Mouse (Mus musculus): Measurements from ENCODE around the gene Cpt1a. TPM values are rescaled to one million over a fixed set of nuclear protein-coding genes. Genes with fewer than 3 reads are reported as not detected.

The Cpt1a gene
- 69.6 and 75.7 TPM in 2 replicates for polyA plus RNA-seq (2012; rRNA removed)

DNA sequence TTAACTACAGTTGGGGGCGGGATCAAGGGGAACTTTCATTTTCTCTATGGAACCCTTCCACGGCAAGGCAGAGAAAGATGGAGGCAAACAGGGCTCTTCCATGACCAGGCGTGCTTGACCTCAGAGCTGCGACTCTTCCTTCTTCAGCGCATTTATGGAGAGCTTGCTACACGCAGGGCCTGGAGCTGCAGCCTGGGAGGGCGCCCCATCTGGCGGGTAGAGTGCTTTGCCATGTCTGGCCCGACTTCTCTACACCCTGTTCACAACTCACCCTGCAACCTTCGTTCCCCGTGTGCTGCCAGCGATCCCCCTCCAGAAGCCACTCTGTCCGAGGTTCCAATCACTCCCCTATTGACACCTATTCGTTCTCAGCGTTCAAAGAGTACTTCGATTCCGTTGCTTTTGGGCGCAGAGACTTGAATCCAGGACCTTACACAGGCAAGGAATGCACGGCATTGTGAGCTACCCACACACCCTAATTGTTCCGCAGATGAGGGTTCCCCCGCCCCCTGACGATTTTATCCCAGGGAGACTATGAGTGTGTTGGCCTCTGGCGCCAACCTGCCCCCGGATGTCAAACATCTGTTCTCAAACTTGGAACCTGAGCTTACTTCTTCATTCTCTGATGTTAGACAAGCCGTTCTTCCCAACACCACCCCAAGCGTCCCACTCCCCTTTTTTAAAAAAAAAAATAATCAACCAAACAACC, at the start of gene Cpt1a:
Cpt1a (plus strand) TSS at position 74 of the 709 bp plus-strand sequence.
- no peaks in the 10 kb centered on the region for H3K27me3 ChIP-seq (ENCODE audit: control insufficient read depth, insufficient read depth, low read length)
- H3K4me1 ChIP-seq (replicated peaks; ENCODE audit: control insufficient read depth, insufficient read depth, low read length), result peaks cover 33% of the 10 kb centered on the region
- under 1% methylated on average over 26 of the region's 26 CpGs for WGBS
- DNase-seq, result peak; percentile 66
- no peaks in the 10 kb centered on the region for H3K36me3 ChIP-seq (ENCODE audit: control insufficient read depth, insufficient read depth, low read length)
- peak within 1 kb of the TSS; percentile 47 for H3K4me3 ChIP-seq (ENCODE audit: control insufficient read depth, insufficient read depth, low read length)
- peak within 1 kb of the TSS; percentile 43; the same call in 1 of the 2 replicates for H3K27ac ChIP-seq (ENCODE audit: control insufficient read depth, insufficient read depth, low read length)
- TF ChIP-seq POLR2A (IDR thresholded peaks at IDR 0.05; ENCODE audit: control insufficient read depth, extremely low read depth, insufficient read depth, low read length, poor library complexity) (0 out of 2 replicates have a peak, but pooled peaks have one; percentile 12), CTCF (IDR thresholded peaks at IDR 0.05; ENCODE audit: borderline replicate concordance, control insufficient read depth, extremely low read depth, insufficient read depth, low read length, poor library complexity) (no peak)

DNA sequence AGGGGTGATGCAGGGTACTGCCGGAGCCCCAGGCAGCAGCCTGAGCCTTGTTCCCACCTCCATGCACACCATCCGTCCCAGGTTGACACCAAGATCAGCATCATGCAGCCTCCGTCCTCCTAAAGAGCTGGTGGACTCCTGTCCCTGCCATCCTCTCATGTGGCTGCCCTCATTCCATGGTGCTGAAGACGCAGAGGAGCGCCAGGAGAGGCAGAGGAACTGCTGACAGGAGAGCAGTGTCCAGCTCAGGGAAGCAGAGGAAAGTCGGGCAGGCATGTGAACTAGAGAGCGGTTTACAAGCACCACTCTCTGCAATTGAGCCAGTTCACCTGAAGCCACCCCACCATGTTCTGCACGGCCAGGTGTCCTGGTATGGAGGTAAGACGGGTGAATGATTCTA, 48.8 kb upstream of the Cpt1a start:
- H3K4me3 ChIP-seq (ENCODE audit: control insufficient read depth, insufficient read depth, low read length), result no peak overlapping the region
- H3K27me3 ChIP-seq (ENCODE audit: control insufficient read depth, insufficient read depth, low read length), result no peaks in the 10 kb centered on the region
- H3K27ac ChIP-seq (ENCODE audit: control insufficient read depth, insufficient read depth, low read length), result no peak overlapping the region
- peaks cover 32% of the 10 kb centered on the region for H3K36me3 ChIP-seq (ENCODE audit: control insufficient read depth, insufficient read depth, low read length)
- WGBS, result 97% methylated on average over 9 of the region's 9 CpGs
- DNase-seq, result no peak
- no peak for TF ChIP-seq CTCF (IDR thresholded peaks at IDR 0.05; ENCODE audit: borderline replicate concordance, control insufficient read depth, extremely low read depth, insufficient read depth, low read length, poor library complexity)
- no peaks in the 10 kb centered on the region for H3K4me1 ChIP-seq (replicated peaks; ENCODE audit: control insufficient read depth, insufficient read depth, low read length)

DNA sequence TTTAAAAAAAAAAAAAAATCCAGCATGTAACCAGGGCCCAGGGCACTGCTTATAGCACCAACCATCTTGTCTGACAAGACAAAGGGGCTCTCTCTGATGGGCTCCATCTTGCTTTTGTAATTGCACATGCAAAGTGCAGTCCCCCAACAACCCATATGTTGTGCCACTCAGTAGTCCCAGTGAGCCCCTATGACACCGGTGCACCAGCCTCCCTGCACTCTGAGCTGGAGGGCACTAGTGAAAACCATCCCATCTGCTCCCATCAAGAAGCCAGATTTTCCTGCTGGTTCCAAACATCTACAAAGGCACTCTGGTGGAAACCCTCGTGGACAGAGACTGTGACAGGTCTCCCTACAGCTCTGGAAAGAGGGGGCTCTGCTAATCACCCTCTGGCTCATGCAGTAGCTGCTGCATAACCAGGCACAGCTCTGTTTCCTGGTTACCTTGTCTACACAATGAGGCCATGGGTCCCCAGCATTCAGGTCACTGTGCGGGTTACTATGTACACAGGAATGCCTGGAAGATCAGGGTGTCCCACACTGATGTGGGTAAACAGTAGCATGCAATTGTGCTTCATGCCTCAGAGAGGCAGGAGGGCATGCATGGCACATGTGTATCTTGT, 46.3 kb upstream of the Cpt1a start:
- H3K4me1 ChIP-seq (replicated peaks; ENCODE audit: control insufficient read depth, insufficient read depth, low read length), result no peaks in the 10 kb centered on the region
- H3K36me3 ChIP-seq (ENCODE audit: control insufficient read depth, insufficient read depth, low read length), result peaks cover 30% of the 10 kb centered on the region
- TF ChIP-seq POLR2A (IDR thresholded peaks at IDR 0.05; ENCODE audit: control insufficient read depth, extremely low read depth, insufficient read depth, low read length, poor library complexity) (no peak), CTCF (IDR thresholded peaks at IDR 0.05; ENCODE audit: borderline replicate concordance, control insufficient read depth, extremely low read depth, insufficient read depth, low read length, poor library complexity) (no peak)
- H3K27ac ChIP-seq (ENCODE audit: control insufficient read depth, insufficient read depth, low read length), result no peak overlapping the region
- WGBS, result 95% methylated on average over 3 of the region's 3 CpGs
- H3K27me3 ChIP-seq (ENCODE audit: control insufficient read depth, insufficient read depth, low read length), result no peaks in the 10 kb centered on the region
- no peak for DNase-seq
- H3K4me3 ChIP-seq (ENCODE audit: control insufficient read depth, insufficient read depth, low read length), result no peak overlapping the region

GRCm38 (mm10) chr19:3281886-3282285, 40.2 kb upstream of the Cpt1a start:
- no peak overlapping the region for H3K4me3 ChIP-seq (ENCODE audit: control insufficient read depth, insufficient read depth, low read length)
- DNase-seq, result no peak
- no peak overlapping the region for H3K27ac ChIP-seq (ENCODE audit: control insufficient read depth, insufficient read depth, low read length)
- 0 out of 2 replicates have a peak, but pooled peaks cover 4% of the 10 kb centered on the region for H3K36me3 ChIP-seq (ENCODE audit: control insufficient read depth, insufficient read depth, low read length)
- TF ChIP-seq POLR2A (IDR thresholded peaks at IDR 0.05; ENCODE audit: control insufficient read depth, extremely low read depth, insufficient read depth, low read length, poor library complexity), result no peak
- no peak for TF ChIP-seq CTCF (IDR thresholded peaks at IDR 0.05; ENCODE audit: borderline replicate concordance, control insufficient read depth, extremely low read depth, insufficient read depth, low read length, poor library complexity)
- WGBS, result 83% methylated on average over 4 of the region's 4 CpGs
- H3K27me3 ChIP-seq (ENCODE audit: control insufficient read depth, insufficient read depth, low read length), result no peaks in the 10 kb centered on the region
- H3K4me1 ChIP-seq (replicated peaks; ENCODE audit: control insufficient read depth, insufficient read depth, low read length), result peaks cover 15% of the 10 kb centered on the region

GRCm38 (mm10) chr19:3282572-3283467, 39.3 kb upstream of the Cpt1a start, which contains the start of the genes Mrpl21 and Ighmbp2:
TSS of gene Mrpl21 (plus strand) at chr19:3282901.
TSS of gene Ighmbp2 (minus strand) at chr19:3283017.
- Histone ChIP-seq H3K4me3 (ENCODE audit: control insufficient read depth, insufficient read depth, low read length) (peak within 1 kb of the TSS; percentile 87), H3K4me1 (replicated peaks; ENCODE audit: control insufficient read depth, insufficient read depth, low read length) (peaks cover 15% of the 10 kb centered on the region), H3K27ac (ENCODE audit: control insufficient read depth, insufficient read depth, low read length) (no peak within 1 kb of the TSS), H3K27me3 (ENCODE audit: control insufficient read depth, insufficient read depth, low read length) (no peaks in the 10 kb centered on the region), H3K36me3 (ENCODE audit: control insufficient read depth, insufficient read depth, low read length) (0 out of 2 replicates have a peak, but pooled peaks cover 4% of the 10 kb centered on the region)
- TF ChIP-seq CTCF (IDR thresholded peaks at IDR 0.05; ENCODE audit: borderline replicate concordance, control insufficient read depth, extremely low read depth, insufficient read depth, low read length, poor library complexity), result 0 out of 2 replicates have a peak, but pooled peaks have one; percentile 7
- TF ChIP-seq POLR2A (IDR thresholded peaks at IDR 0.05; ENCODE audit: control insufficient read depth, extremely low read depth, insufficient read depth, low read length, poor library complexity), result peak; percentile 71
- WGBS, result under 1% methylated on average over 49 of the region's 49 CpGs
- peak; percentile 73 for DNase-seq

GRCm38 (mm10) chr19:3289006-3289405, 33.1 kb upstream of the Cpt1a start:
- TF ChIP-seq CTCF (IDR thresholded peaks at IDR 0.05; ENCODE audit: borderline replicate concordance, control insufficient read depth, extremely low read depth, insufficient read depth, low read length, poor library complexity) (no peak), POLR2A (IDR thresholded peaks at IDR 0.05; ENCODE audit: control insufficient read depth, extremely low read depth, insufficient read depth, low read length, poor library complexity) (no peak)
- peaks cover 18% of the 10 kb centered on the region for H3K36me3 ChIP-seq (ENCODE audit: control insufficient read depth, insufficient read depth, low read length)
- 92% methylated on average over 1 of the region's 1 CpGs for whole genome bisulfite sequencing

More at GRCm38 (mm10) chr19:3289006-3289405, 33.1 kb upstream of the Cpt1a start:
- no peak overlapping the region for H3K4me3 ChIP-seq (ENCODE audit: control insufficient read depth, insufficient read depth, low read length)
- no peaks in the 10 kb centered on the region for H3K4me1 ChIP-seq (replicated peaks; ENCODE audit: control insufficient read depth, insufficient read depth, low read length)
- DNase-seq, result no peak
- H3K27ac ChIP-seq (ENCODE audit: control insufficient read depth, insufficient read depth, low read length), result no peak overlapping the region
- H3K27me3 ChIP-seq (ENCODE audit: control insufficient read depth, insufficient read depth, low read length), result no peaks in the 10 kb centered on the region
